Mouse (Mus musculus) cerebellum, postnatal 25 days (tissue): ENCODE measurements at regions not wholly inside any gene's neighbourhood (a gene's known extent, or its start where the extent isn't known, plus 50 kb on each side); places are given as distances from the start of the nearest gene placed in this dataset.

Source experiments
- DNase-seq, 2 experiments: peaks; one replicate each; pipeline ENCODE4 v3.0.0; 2021; ENCODE audit warnings: mixed read lengths in 2 of 2

DNA sequence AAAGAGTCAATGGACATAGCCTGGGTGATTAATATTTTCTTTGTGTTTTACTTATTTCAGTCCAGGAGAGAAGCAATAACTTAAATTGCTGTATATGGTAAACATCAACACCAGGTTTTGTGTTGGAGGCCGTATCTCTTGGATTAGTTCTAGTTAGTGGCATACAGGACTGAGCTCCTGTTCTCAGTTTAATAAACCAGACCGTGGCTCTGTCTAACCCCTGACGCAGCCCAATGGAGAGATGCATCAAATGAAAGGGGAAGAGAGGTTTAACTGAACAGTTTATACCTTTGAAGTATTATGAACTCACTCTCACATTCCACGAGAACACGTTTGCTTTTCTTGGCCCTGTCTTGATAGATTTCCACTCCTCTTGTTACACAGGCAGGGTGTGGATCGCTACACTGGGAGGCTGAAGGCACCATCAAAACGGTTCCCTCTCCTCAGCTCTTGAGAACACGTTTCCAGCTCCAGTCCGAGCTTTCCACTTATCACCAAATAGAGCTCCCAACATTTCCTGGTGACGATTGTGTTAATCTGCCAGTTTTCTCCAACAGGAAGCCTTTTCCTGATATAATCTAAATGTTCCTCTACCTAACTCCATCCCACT, 54.0 kb upstream of the Cerkl start:
- DNase-seq, result no peak

DNA sequence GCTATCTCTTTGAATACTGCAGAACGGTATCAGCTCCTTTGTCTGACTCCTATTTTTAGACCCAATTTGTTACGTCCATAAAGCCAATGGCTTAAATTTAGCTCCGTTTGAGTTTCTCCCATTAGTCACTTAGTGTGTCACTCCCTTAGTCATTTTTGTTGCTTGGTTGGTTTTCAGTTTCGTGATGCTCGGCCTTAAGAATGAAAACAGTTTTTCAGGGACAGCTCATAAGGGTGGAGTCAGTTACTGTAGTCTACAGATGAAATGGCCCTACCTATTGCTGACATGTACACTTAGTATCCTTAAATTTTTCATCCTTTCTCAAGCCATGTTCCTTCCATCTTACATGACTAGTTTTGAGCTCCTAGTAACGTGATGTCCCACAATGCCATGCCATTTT, 54.5 kb upstream of the Cerkl start:
- DNase-seq, result no peak

DNA sequence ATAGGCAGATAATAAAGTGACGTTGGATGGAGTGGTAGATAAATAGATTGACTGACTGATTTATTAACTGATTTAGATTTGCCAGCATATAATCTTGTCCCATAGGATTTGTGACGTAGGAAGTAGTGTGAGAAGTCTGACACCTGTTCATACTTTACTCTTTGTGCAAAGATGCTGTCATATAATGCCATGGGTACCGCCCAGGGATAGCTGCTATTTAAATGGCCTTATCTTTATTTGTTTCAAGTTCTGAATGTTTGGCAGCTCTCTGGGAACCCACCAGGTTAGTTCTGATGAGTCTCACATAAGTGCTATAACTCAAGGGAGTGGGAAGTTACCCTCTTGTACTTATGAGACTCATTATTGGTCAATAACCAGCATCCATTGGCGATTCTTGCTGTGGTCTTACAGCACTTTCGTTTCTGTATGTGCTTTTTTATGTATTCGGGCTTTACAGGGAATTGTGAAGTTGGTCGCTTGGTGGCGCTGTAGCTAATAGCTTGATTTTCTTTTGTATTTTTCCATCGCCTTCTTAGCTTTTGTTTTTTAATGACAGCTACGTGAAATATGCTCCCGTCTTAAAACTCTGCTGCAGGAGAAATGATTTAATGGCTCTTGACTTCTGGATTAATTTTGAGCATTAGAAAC, 55.2 kb upstream of the Cerkl start:
- peak; percentile 79 to 87 for DNase-seq

DNA sequence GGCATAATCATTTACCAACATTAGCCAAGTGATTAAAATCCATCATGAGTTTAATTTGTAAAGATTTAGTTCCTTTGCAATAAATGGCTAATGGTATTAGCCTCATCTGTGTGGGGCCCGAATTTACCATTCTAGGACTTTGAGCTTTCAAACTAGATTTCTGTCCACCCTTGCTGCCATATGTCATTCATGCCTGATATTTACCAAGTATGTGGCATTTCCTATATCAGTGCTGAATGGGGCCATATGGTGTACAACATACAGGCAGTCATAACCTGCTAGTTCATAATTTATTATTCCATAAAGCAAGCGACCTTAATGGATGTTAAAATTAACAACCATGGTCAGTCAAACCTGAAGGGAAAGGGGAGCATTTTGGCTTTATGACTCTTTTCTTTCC, 55.8 kb upstream of the Cerkl start:
- no peak for DNase-seq

DNA sequence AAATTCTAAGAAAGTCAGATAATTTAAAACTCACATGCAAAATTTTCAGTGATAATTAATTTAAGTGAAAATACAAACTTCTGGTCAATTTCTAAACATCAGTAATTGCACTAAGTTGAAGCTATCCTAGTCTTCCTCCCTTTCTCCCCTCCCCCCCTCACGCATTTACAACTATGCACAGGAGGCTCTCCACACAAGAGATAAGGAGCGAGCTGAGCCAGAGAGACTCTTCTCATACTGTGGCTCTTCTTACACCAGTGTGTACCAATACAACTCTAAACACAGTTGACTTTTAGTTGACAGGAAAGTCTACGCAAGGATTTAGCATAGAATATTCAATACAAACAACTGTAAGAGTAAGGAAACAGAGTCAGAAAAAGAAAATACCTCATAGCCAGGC, 57.1 kb upstream of the Cerkl start:
- no peak for DNase-seq

DNA sequence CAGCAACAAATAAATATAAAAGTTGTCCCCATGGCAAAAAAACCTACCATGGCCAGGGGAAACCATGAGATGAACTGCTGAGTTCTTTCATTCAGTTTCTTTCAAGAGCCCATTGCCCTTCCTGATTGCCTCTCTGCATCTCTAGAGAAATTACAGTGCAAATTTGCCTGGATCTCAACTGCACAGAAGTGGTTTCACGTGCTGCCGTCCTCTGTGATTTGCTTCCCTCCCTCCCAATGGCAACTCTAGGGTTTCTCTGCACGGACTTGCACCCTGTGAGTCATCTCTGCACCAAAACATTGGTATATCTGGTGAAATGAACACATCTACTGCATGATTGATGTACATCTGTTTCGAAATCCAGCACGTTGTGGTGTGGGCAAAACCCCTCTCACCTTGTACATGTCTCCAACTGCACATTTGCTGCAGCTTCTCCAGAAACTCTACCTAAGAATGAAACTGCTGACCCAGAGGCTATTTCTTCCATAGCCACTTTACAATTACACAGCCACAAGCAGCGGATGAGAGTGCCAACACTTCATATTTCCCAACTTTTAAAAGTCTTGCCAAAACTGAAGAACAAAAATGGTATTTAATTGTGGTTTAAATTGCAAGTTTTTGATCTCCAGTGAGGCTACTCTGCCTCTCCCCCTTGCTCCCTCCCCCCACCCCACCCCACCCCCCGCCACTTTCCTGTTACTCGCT, 61.6 kb upstream of the Cerkl start:
- no peak for DNase-seq

DNA sequence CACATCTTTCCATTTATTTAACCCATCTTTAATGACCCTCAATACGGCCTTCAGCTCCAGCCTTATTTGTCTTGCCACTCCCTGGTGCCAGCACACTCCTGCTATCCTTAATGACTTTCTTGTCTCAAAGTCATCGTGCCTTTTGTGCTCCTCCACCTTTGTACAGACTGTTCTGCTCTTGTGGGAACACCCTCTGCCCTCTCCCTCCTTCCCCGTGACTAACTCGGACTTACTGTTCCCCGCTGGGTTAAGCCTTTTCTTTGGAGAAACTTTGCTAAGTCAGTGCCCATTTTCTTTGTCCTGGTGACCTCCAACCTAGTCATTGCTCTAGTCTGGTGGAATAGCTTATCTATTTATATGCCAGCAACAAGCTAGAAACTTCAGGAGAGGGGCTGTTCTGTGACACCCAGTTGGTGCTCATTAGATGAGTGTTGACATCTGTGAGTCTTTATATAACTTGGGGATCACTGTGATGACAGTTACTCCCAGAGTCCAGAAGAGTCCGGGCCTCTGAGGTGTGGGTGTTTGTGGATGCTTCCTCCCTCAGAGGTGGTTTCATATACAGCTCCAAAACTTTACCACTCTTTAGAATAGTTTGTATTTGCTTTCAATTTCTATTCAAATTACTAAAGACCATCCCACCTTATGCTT, 63.3 kb upstream of the Cerkl start:
- DNase-seq, result no peak

DNA sequence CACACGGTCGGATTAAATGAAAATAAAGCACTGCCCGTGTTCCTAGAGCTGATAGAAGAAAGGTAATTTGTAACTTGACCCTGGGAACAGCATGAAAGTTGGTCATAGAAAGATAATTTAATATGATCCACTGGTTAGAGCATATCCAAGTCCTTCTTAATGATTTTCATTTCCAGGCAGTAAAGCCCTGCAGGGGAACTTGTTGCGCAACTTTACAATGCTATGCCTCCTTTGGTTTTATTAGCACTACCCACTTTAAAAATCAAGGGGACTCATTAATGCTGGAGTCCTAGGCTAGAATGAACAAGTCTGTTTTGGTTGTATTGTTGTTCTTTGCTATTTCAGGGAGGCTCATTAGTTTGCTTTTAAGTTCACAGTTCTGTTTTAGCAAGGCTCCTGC, 66.9 kb upstream of the Cerkl start:
- DNase-seq, result no peak

DNA sequence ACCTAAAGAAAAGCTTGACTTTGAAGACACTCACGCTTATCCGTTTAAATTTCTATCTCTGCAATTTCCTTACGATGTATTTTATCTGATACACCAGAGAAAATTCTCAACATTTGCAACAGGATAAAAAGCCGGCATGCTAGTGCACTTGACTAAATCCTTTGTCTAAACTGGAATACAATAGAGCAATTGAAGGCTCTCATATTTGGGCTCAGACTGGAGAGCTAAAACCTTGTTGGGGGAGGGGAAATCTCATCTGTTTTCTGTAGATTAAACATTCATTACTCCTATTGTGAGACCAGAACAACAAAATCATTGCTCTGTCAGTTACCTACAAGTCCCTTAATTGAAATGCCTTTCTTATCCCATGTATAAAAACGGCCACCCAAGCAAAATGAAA, 70.9 kb upstream of the Cerkl start:
- DNase-seq, result no peak

DNA sequence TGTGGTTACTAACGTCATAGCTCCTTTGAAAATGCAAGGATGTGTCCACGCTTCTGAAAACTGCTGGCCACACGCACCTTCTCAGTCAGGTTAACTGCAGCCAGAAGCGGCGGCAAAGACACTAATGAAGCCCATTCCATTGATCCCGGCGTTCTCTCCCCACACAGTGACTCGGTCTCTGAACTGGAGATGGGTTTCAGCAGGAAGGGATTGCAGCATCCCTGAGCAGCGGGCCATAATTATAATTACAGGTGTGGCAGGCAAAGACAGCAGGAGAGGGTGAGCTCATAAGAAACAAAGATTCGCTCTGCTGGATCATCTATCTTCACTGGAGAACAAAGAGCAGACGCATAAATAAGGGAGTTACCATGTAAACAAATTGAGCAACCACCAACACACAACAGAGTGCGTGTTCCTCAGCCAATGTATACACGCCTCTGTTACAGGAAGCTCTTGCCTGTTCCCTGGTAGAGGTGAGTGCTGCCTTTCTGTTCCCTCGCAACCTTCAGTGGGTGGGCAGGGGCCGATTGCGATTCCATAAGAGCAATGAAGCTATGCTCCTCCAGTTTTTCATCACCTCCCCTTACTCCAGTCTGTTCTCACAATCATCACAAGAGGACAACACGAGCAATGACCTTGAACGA, 71.9 kb upstream of the Cerkl start:
- DNase-seq, result no peak

DNA sequence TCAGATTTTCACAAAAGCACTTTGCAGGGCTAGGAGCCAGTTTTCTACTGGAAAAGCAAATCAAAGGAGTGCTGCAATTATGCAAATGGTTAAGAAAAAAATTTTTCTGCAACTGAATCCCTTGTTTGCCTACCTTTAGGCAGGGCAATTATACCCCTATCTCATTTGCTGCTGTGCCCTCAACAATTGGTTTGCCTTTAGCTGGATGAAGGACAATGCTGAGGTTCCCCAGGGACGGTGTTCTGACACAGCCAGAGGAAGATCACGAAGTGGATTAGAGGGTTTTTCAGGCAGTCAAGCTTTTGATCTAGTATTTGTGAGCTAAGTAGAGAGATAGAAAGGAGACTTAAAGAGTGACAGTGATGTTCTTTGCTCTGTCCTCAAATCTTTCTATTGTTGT, 72.6 kb upstream of the Cerkl start:
- DNase-seq, result no peak

DNA sequence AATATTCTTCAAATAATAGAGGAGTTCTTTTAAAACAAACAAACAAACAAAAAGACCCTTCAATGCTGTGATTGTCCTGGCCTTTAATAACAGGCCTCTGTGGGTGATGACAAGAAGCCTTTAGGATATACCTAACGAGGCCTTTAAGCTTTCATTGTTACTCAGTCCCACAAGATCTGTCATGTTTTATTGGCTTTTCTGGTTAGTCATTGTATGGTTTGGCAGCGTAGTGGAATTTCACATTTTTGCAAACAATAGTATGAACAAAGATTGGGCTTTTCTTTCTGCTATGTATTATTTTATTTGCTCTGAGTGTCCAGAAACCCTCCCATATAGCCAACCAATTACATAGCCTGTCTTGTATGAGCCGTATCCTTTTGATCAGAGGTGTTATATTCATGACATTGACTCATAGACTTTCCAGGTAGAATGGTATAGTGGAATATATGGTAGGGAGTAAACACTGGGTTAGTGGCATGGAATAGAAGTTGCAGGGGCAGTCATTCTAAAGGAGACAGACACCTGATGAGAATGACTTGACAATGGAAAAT, 76.1 kb upstream of the Cerkl start:
- no peak for DNase-seq

DNA sequence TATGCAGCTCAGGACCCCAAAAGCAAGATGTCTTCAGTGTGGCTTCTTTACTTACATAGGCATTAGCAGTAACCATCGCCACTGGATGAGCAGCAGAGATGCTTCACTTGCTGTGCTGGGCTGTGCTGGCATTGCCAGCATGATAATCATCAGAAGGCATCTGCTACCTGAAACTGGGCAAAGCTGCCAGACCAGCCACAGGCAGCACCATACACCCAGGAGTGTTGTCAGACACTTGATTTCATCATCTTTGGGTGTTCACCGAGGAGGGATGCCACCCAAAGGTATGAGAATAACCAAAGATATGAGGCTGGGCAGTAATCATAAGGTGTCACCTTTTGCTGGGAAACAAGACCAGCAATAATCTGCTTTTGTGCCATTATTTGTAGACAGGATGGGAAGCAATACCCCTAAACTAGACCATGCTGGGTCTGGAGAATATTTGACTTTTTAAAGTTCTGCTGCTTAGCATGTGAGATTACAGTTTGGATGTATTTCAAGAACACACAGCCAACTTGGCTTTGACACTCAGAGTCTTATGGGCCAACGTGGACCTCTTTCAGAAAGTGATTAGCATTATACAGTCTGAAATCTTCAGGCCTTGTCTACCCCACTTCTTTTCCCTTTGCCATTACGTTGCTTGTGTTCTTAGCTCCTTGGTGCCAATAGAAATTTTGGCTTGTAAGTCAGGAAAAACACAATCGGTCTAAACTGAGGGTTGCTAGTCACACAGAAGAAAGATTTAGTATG, 80.7 kb upstream of the Cerkl start:
- peak; percentile 32 to 52 for DNase-seq

DNA sequence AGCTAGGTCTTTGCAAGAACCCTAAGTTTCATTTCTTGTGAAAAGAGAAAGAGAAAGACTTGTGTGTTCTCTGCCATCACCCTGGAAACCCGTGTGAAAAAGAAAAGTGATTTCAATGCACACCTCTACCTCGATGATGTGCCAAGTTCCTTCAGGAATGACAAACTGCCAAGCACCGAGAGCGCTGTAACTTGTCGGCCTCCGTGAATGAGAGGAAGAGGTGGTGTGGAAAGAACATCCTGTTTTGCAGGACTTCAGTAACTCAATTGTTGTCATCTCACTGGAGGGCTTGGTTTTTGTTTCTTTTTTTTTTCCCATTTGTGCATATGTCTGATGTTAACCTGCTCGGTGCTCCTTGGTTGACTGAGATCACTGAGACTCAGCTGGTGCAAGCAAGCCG, 83.8 kb upstream of the Cerkl start:
- no peak for DNase-seq

DNA sequence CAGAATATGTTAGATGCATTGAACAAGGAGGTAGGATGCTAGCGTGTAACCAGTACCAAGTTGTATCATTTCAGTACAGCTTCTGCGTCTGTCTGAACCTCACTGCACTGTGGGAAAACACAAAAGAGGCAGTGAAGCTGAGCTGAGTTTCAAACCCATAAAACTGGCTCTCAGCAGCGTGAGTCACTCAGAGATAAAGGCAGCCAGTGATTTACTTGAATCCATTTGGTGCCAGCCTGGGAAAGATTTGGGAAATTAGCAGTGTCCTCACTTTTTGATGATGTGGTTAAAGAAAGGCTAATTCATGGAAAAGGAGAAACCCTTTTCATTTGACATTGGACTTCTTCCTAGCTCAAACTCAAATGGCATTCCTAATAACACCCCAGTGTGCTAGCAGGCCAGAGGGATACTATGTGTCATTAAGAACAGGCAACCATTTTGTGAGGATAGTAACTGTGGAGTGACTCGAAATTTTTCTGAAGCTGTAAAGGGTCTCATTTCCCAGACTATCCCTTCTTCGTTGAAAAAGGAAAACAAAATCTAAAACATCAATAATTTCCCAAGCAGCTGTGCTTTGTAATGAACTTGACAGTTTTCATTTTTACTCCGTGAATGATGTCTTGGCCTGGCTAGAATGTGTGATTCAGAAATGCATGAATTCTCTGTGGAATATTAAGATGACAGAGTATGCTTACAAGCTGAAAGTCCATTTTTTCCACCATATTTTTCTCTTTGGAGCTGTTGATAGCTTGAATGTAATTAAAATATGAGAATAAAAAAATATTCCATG, 85.8 kb upstream of the Cerkl start:
- DNase-seq, result no peak

DNA sequence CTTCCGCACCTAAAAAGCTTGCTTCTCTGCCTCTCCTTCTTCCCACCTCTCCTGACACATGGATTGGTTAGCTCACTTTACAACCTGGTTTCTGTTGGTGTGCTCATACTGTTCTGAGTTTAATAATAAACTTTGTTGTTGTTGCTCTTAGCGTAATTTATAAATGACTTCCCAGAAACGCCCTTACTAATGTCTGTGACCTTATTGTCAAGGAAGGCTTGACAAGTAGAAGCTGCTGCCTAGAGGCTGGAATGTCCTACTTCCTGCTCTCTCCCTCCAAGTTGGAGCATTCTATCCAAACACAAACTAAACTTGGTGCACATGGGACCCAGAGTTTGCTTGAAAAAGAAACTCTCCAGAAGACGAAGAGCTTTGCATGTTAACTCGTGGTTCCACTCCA, 86.9 kb upstream of the Cerkl start:
- no peak for DNase-seq

DNA sequence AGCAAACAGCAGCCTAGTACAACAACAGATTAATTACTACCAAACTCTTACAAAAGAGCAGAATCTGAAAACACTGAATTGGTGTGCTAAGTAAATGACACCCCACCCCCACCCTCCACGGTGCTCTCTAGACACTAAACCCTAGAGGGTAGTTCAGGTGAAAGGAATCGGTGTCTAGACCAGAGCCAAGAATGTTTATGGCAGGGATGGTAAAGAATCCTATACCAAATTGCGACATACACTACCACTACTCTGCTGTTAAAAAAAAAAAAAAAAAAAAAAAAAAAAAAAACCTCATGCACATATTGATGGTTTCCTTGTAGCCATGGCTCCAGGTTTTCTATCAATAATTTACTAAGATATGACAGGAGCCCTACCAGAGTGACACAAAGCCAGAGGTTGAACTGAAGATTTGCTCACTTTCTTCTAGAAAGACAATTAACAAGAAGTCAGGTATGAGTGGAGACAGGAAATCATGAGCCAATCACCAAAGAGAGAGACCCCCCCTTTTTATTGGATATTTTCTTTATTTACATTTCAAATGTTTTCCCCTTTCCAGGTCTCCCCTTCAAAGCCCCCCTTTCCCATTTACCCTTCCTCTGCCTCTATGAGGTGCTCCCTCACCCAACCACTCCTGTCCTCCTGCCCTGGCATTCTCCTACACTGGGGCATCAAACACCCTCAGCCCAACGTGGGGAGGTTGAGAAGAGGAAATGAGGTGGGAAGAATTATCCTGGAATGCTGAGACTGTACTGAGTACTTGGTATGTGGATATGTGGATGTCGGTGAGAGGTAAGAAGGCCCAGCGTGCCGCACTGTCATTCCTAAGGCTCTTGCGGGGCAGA, 87.6 kb upstream of the Cerkl start:
- no peak for DNase-seq

DNA sequence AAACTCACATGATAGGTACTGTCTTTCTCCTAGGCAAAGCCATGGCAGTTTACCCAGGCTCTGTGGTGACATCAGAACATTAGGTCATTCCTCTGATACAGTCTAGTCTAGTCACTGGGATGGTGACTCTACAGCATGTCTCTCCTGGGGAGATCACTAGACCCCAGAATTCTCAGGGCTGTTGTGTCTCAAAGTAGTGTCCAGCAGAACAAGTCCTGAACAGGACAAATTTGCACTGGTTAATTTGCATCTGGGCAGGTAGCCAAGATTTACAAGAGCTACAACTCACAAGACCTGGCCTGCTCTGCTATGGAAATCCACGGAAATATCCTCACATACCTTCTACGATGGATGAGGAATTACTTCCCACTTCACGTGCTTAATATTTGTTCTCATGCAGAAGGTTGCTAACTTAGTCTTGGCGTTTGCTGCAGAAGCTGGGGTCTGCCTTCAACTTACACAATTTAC, 88.2 kb upstream of the Cerkl start:
- no peak for DNase-seq

DNA sequence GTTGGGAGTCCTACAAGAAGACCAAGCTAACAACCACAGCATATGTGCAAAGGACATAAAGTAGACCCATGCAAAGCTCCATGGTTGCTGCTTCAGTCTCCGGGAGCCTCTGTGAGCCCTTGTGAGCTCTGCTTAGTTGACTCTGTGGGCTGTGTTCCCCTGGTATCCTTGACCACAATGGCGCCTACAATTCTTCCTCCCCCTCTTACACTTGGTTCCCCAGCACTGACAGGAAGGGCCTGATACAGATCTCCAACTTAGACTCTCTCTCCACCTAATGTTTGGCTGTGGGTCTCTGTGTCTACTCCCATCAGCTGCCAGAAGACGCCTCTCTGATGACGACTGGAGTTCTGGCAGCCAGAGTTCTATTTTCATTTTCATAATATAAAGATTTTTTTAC, 88.9 kb upstream of the Itprid2 start:
- no peak for DNase-seq

DNA sequence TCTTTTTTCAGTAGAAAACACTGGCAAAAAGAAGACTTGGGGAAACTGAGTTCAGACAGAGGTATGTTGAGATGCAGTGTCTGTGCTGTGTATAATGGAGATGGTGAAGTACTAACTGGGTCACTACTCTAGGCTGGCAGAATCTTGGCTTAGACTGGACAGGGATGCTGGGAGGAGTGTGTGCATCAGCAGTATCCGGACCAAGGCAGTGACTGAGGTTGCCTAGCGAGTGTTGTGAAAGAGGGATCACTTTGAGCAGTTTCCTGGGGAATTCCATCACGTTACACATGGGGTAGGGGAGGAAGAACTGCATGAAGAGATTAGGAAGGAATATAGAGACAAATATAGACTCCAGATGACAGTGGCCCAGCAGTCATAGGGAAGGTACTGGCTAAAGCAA, 87.9 kb upstream of the Itprid2 start:
- DNase-seq, result no peak
